Mouse (Mus musculus): ENCODE measurements around the gene Ank3. TPM values are rescaled to one million over a fixed set of nuclear protein-coding genes. Genes with fewer than 3 reads are reported as not detected.

Ank3 gene
- polyA plus RNA-seq, 1 experiment from 2014 or later = 70.0 TPM

GRCm38 (mm10) chr10:69476871-69477270, 78.3 kb downstream of the Ank3 start:
- H3K27ac ChIP-seq (ENCODE audit: low read depth, low read length) = no peak overlapping the region
- H3K27me3 ChIP-seq (ENCODE audit: control insufficient read depth, insufficient read depth, low read length) = no peaks in the 10 kb centered on the region
- 40% methylated on average over 1 of the region's 1 CpGs for WGBS
- no peaks in the 10 kb centered on the region for H3K9me3 ChIP-seq (ENCODE audit: control insufficient read depth, low read length)
- H3K4me2 ChIP-seq (ENCODE audit: low read depth) = no peak overlapping the region
- H3K4me1 ChIP-seq (ENCODE audit: control insufficient read depth, insufficient read depth, low read length) = no peaks in the 10 kb centered on the region
- no peaks in the 10 kb centered on the region for H3K36me3 ChIP-seq (ENCODE audit: control insufficient read depth, insufficient read depth, low read length)
- ATAC-seq (ENCODE audit: insufficient read depth, low FRiP score, low TSS enrichment) = no peak
- DNase-seq (ENCODE audit: low spot score) = no peak
- no peak overlapping the region for H3K9ac ChIP-seq (ENCODE audit: low read length)
- H3K4me3 ChIP-seq (ENCODE audit: low read depth, low read length) = no peak overlapping the region

GRCm38 (mm10) chr10:69477656-69478055, 79.1 kb downstream of the Ank3 start:
- H3K27ac ChIP-seq (ENCODE audit: low read depth, low read length) = no peak overlapping the region
- WGBS = 72% methylated on average over 2 of the region's 2 CpGs
- no peaks in the 10 kb centered on the region for H3K4me1 ChIP-seq (ENCODE audit: control insufficient read depth, insufficient read depth, low read length)
- no peaks in the 10 kb centered on the region for H3K27me3 ChIP-seq (ENCODE audit: control insufficient read depth, insufficient read depth, low read length)
- H3K4me2 ChIP-seq (ENCODE audit: low read depth) = no peak overlapping the region
- H3K9me3 ChIP-seq (ENCODE audit: control insufficient read depth, low read length) = no peaks in the 10 kb centered on the region
- ATAC-seq (ENCODE audit: insufficient read depth, low FRiP score, low TSS enrichment) = no peak
- no peaks in the 10 kb centered on the region for H3K36me3 ChIP-seq (ENCODE audit: control insufficient read depth, insufficient read depth, low read length)
- DNase-seq (ENCODE audit: low spot score) = no peak
- H3K4me3 ChIP-seq (ENCODE audit: low read depth, low read length) = no peak overlapping the region
- H3K9ac ChIP-seq (ENCODE audit: low read length) = no peak overlapping the region

GRCm38 (mm10) chr10:69478831-69479230, 80.3 kb downstream of the Ank3 start:
- Histone ChIP-seq H3K4me1 (ENCODE audit: control insufficient read depth, insufficient read depth, low read length) (no peaks in the 10 kb centered on the region), H3K27ac (ENCODE audit: low read depth, low read length) (no peak overlapping the region), H3K9ac (ENCODE audit: low read length) (no peak overlapping the region), H3K27me3 (ENCODE audit: control insufficient read depth, insufficient read depth, low read length) (no peaks in the 10 kb centered on the region), H3K4me2 (ENCODE audit: low read depth) (no peak overlapping the region), H3K4me3 (ENCODE audit: low read depth, low read length) (no peak overlapping the region), H3K9me3 (ENCODE audit: control insufficient read depth, low read length) (no peaks in the 10 kb centered on the region), H3K36me3 (ENCODE audit: control insufficient read depth, insufficient read depth, low read length) (no peaks in the 10 kb centered on the region)
- WGBS = 66% methylated on average over 3 of the region's 3 CpGs
- no peak for ATAC-seq (ENCODE audit: insufficient read depth, low FRiP score, low TSS enrichment)
- DNase-seq (ENCODE audit: low spot score) = no peak

GRCm38 (mm10) chr10:69485191-69485786, 86.7 kb downstream of the Ank3 start:
- H3K27ac ChIP-seq (ENCODE audit: low read depth, low read length) = no peak overlapping the region
- 93% methylated on average over 6 of the region's 6 CpGs for WGBS
- no peak overlapping the region for H3K9ac ChIP-seq (ENCODE audit: low read length)
- H3K27me3 ChIP-seq (ENCODE audit: control insufficient read depth, insufficient read depth, low read length) = no peaks in the 10 kb centered on the region
- no peaks in the 10 kb centered on the region for H3K36me3 ChIP-seq (ENCODE audit: control insufficient read depth, insufficient read depth, low read length)
- H3K4me3 ChIP-seq (ENCODE audit: low read depth, low read length) = no peak overlapping the region
- no peaks in the 10 kb centered on the region for H3K9me3 ChIP-seq (ENCODE audit: control insufficient read depth, low read length)
- no peaks in the 10 kb centered on the region for H3K4me1 ChIP-seq (ENCODE audit: control insufficient read depth, insufficient read depth, low read length)
- no peak overlapping the region for H3K4me2 ChIP-seq (ENCODE audit: low read depth)
- no peak for DNase-seq (ENCODE audit: low spot score)
- ATAC-seq (ENCODE audit: insufficient read depth, low FRiP score, low TSS enrichment) = no peak

GRCm38 (mm10) chr10:69490182-69490581, 91.6 kb downstream of the Ank3 start:
- Histone ChIP-seq H3K4me2 (ENCODE audit: low read depth) (no peak overlapping the region), H3K9me3 (ENCODE audit: control insufficient read depth, low read length) (no peaks in the 10 kb centered on the region), H3K4me3 (ENCODE audit: low read depth, low read length) (no peak overlapping the region), H3K36me3 (ENCODE audit: control insufficient read depth, insufficient read depth, low read length) (no peaks in the 10 kb centered on the region), H3K27me3 (ENCODE audit: control insufficient read depth, insufficient read depth, low read length) (no peaks in the 10 kb centered on the region), H3K9ac (ENCODE audit: low read length) (no peak overlapping the region), H3K27ac (ENCODE audit: low read depth, low read length) (no peak overlapping the region), H3K4me1 (ENCODE audit: control insufficient read depth, insufficient read depth, low read length) (no peaks in the 10 kb centered on the region)
- DNase-seq (ENCODE audit: low spot score) = no peak
- WGBS = 84% methylated on average over 5 of the region's 5 CpGs
- no peak for ATAC-seq (ENCODE audit: insufficient read depth, low FRiP score, low TSS enrichment)

GRCm38 (mm10) chr10:69491975-69492374, 93.4 kb downstream of the Ank3 start:
- no peaks in the 10 kb centered on the region for H3K9me3 ChIP-seq (ENCODE audit: control insufficient read depth, low read length)
- H3K36me3 ChIP-seq (ENCODE audit: control insufficient read depth, insufficient read depth, low read length) = no peaks in the 10 kb centered on the region
- H3K4me2 ChIP-seq (ENCODE audit: low read depth) = no peak overlapping the region
- no peak for ATAC-seq (ENCODE audit: insufficient read depth, low FRiP score, low TSS enrichment)
- H3K9ac ChIP-seq (ENCODE audit: low read length) = no peak overlapping the region
- no peak for DNase-seq (ENCODE audit: low spot score)
- H3K4me1 ChIP-seq (ENCODE audit: control insufficient read depth, insufficient read depth, low read length) = no peaks in the 10 kb centered on the region
- H3K27me3 ChIP-seq (ENCODE audit: control insufficient read depth, insufficient read depth, low read length) = no peaks in the 10 kb centered on the region
- no peak overlapping the region for H3K27ac ChIP-seq (ENCODE audit: low read depth, low read length)
- 79% methylated on average over 5 of the region's 5 CpGs for WGBS
- H3K4me3 ChIP-seq (ENCODE audit: low read depth, low read length) = no peak overlapping the region

GRCm38 (mm10) chr10:69497382-69497781, 98.8 kb downstream of the Ank3 start:
- Histone ChIP-seq H3K9me3 (ENCODE audit: control insufficient read depth, low read length) (no peaks in the 10 kb centered on the region), H3K36me3 (ENCODE audit: control insufficient read depth, insufficient read depth, low read length) (no peaks in the 10 kb centered on the region), H3K4me3 (ENCODE audit: low read depth, low read length) (no peak overlapping the region), H3K4me2 (ENCODE audit: low read depth) (no peak overlapping the region), H3K9ac (ENCODE audit: low read length) (no peak overlapping the region), H3K27ac (ENCODE audit: low read depth, low read length) (no peak overlapping the region), H3K4me1 (ENCODE audit: control insufficient read depth, insufficient read depth, low read length) (no peaks in the 10 kb centered on the region), H3K27me3 (ENCODE audit: control insufficient read depth, insufficient read depth, low read length) (no peaks in the 10 kb centered on the region)
- DNase-seq (ENCODE audit: low spot score) (no peak), ATAC-seq (ENCODE audit: insufficient read depth, low FRiP score, low TSS enrichment) (no peak)
- WGBS = 81% methylated on average over 17 of the region's 17 CpGs

GRCm38 (mm10) chr10:69500171-69500860, 101.7 kb downstream of the Ank3 start:
- no peak overlapping the region for H3K4me3 ChIP-seq (ENCODE audit: low read depth, low read length)
- no peak overlapping the region for H3K9ac ChIP-seq (ENCODE audit: low read length)
- H3K36me3 ChIP-seq (ENCODE audit: control insufficient read depth, insufficient read depth, low read length) = no peaks in the 10 kb centered on the region
- ATAC-seq (ENCODE audit: insufficient read depth, low FRiP score, low TSS enrichment) (no peak), DNase-seq (ENCODE audit: low spot score) (no peak)
- no peaks in the 10 kb centered on the region for H3K27me3 ChIP-seq (ENCODE audit: control insufficient read depth, insufficient read depth, low read length)
- H3K4me2 ChIP-seq (ENCODE audit: low read depth) = no peak overlapping the region
- H3K4me1 ChIP-seq (ENCODE audit: control insufficient read depth, insufficient read depth, low read length) = no peaks in the 10 kb centered on the region
- 62% methylated on average over 11 of the region's 11 CpGs for WGBS
- H3K27ac ChIP-seq (ENCODE audit: low read depth, low read length) = no peak overlapping the region
- no peaks in the 10 kb centered on the region for H3K9me3 ChIP-seq (ENCODE audit: control insufficient read depth, low read length)

- no peaks in the 10 kb centered on the region for H3K4me1 ChIP-seq (ENCODE audit: control insufficient read depth, insufficient read depth, low read length)
- H3K9me3 ChIP-seq (ENCODE audit: control insufficient read depth, low read length) = no peaks in the 10 kb centered on the region
- H3K4me3 ChIP-seq (ENCODE audit: low read depth, low read length) = no peak overlapping the region
- 88% methylated on average over 4 of the region's 4 CpGs for WGBS
- H3K9ac ChIP-seq (ENCODE audit: low read length) = no peak overlapping the region
- H3K27me3 ChIP-seq (ENCODE audit: control insufficient read depth, insufficient read depth, low read length) = no peaks in the 10 kb centered on the region
- H3K27ac ChIP-seq (ENCODE audit: low read depth, low read length) = no peak overlapping the region
- no peaks in the 10 kb centered on the region for H3K36me3 ChIP-seq (ENCODE audit: control insufficient read depth, insufficient read depth, low read length)
- no peak for ATAC-seq (ENCODE audit: insufficient read depth, low FRiP score, low TSS enrichment)
- no peak overlapping the region for H3K4me2 ChIP-seq (ENCODE audit: low read depth)
- DNase-seq (ENCODE audit: low spot score) = no peak
These were observed 105.2 kb downstream of the Ank3 start for GRCm38 (mm10) chr10:69503791-69504190.

All from neural tube, embryonic 11.5 days (tissue).